Mouse (Mus musculus): Measurements from ENCODE around the gene Olfr133.
"Not testable (repeated sequence)": the region's sequence is repeated elsewhere in the genome, so short reads cannot be mapped to it uniquely, and the experiment has no call there.

The Olfr133 gene

GRCm38 (mm10) chr17:38144981-38145380 is at the start of gene Olfr133:
TSS of gene Olfr133 (plus strand) at chr17:38145281.
- no peak for DNase-seq

GRCm38 (mm10) chr17:38124199-38124598 is 20.9 kb upstream of the Olfr133 start:
- DNase-seq = not testable (repeated sequence)

- DNase-seq = not testable (repeated sequence)
These were observed 19.7 kb upstream of the Olfr133 start for GRCm38 (mm10) chr17:38125371-38125770.

GRCm38 (mm10) chr17:38134426-38134825 is 10.7 kb upstream of the Olfr133 start, which contains the start of gene Olfr132:
TSS of gene Olfr132 (minus strand) at chr17:38134526.
- DNase-seq = no peak

GRCm38 (mm10) chr17:38171088-38171487 is 26.0 kb downstream of the Olfr133 start, which contains the start of gene Olfr134:
TSS of gene Olfr134 (plus strand) at chr17:38171388.
- DNase-seq = no peak

Measured in thymus, postnatal 36 days (tissue).